Mouse (Mus musculus) right cerebral cortex, postnatal 36 days (tissue): ENCODE measurements around the gene Trmt1.
"Not testable (repeated sequence)": the region's sequence is repeated elsewhere in the genome, so short reads cannot be mapped to it uniquely, and the experiment has no call there.

Experiments
- DNase-seq, 2 experiments: peaks; one replicate each; pipeline ENCODE4 v3.0.0; 2022; ENCODE audit warnings: low spot score in 2 of 2, mixed read lengths in 1 of 2

Gene Trmt1

GRCm38 (mm10) chr8:84659936-84660818, 25.9 kb upstream of the Trmt1 start:
- no peak for DNase-seq

DNA sequence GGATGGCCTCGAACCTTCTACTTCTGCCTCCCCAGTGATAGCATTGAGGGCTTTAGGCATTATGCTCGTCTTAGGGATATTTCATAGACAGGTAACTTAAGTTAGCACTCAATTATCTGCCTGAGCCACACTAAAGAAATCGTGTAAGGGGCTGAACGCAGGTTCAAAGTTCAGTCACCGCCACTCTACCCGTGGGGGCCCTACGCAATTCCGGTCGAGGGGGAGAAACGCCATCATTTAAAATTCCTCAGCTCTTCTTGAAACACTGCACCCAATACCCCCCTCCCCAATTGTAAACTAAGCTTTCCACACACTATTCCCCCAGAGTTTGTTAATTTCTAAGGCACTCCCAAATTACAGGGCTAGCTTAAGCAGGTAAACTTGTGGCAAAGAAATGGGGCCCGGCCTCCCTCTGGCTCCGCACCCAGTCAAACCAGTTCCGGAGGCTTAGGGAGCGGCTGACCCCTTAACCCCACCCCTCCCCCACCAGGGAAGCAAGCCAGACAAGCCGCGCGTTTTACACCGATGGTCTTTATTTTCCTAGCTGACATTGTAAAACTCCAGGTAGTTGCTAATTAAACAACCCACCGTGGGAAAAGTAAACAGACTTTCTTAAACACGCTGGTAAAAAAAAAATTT, 25.2 kb upstream of the Trmt1 start:
- DNase-seq = no peak

GRCm38 (mm10) chr8:84661458-84661871, 24.6 kb upstream of the Trmt1 start:
- no peak for DNase-seq

DNA sequence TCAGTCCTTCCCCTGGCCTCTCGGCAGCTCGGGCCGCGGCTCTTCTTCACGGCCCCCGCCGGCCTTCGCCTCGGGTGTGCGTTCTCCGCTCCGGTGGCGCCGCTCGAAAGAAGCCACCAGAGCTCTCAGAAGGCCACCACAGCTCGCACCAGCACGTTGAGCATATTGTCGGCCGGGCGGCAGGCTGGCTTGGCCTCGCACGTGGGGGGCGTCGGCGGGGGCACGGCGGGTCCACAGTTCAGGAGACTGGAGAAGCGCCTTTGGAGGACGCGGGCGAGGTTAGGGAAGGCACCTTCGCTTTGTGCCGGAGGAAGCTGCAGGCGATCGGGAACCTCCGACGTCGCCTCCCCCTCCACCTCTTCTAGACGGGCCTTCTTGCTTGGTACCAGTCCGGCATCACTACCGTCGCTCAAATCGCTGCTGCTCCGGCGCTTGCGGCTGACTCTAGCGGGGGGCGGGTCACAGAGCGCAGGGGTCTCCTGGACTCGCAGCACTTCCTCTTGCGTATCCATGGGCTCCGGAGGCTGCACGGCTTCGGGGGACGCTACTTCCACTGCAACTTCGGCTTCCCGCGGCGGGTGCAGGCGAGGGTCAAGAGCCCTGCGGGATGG, 24.0 kb upstream of the Trmt1 start:
- no peak for DNase-seq

DNA sequence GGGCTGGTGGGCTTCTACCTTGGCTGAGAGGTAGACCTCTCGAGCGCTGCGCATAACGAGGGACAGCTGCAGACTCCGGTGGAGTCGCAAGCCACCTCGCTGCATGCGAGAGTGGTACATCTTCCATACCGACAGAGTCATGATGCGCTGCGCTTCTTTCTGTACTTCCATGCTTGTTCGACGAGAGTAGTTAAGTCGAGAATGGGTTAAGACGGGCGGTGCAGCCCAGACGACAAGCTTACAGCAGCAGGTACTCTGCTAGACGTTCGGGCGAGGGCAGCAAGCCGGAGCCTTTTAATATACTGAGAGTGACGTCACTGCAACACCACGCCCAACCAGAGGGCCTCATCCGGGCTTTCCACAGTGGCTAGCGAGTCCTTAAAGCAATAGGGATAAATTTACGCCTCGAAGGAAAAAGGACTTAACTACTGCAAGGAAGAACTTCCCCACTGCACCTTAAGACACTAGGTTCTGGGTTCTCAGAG, 23.5 kb upstream of the Trmt1 start, which contains the start of gene Ier2:
Gene Ier2, minus strand, starts transcription at position 272 of the 485 bp plus-strand sequence.
- DNase-seq = peak; percentile 89 to 93

GRCm38 (mm10) chr8:84663483-84664327, 22.4 kb upstream of the Trmt1 start:
- peak; percentile 96 for DNase-seq

GRCm38 (mm10) chr8:84664566-84665384, 21.3 kb upstream of the Trmt1 start:
- peak; percentile 71 to 79 for DNase-seq

DNA sequence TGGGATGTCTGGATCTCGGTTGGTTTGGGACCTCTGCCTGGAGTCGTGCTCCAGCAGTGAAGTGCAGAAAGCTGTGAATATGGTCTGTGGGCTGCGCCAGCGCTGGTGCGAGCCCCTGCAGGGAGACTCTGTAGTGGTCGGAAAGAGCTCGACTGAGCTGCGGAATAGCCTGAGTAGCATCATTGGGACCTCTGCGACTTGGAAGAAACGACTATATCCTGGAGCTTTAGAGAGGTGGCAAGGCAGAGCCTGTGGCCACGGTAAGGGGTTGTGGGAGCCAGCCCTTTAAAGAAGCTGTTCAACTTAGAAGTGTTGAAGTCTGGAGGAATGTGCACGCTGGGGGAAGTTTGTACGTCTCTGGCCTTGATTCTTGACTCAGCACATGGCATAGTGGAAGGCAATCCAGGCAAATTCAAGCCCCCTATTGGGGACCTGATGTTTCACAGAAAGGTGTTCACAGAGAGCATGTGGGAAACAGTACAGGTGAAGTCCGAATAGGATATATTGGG, 20.7 kb upstream of the Trmt1 start:
- DNase-seq = no peak

DNA sequence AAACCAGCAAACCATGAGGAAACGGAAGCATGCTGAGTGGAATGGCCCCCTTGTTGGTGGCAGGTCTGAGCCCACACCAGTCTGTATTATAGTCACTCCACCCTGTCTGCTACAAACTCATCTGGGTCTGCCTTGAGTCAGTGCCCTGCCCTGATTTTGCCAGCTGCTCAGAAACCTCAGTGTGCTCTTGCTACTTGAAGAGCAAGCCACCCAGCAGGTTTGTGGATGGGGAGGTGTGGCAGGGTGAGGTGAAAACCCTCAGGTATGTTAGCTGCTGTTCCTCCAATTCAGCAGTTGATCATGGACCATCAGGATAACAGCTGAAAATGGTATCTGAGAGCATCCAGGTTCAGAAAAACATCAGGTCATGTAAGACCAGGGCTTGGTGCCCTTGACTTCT, 18.0 kb upstream of the Trmt1 start:
- DNase-seq = no peak

DNA sequence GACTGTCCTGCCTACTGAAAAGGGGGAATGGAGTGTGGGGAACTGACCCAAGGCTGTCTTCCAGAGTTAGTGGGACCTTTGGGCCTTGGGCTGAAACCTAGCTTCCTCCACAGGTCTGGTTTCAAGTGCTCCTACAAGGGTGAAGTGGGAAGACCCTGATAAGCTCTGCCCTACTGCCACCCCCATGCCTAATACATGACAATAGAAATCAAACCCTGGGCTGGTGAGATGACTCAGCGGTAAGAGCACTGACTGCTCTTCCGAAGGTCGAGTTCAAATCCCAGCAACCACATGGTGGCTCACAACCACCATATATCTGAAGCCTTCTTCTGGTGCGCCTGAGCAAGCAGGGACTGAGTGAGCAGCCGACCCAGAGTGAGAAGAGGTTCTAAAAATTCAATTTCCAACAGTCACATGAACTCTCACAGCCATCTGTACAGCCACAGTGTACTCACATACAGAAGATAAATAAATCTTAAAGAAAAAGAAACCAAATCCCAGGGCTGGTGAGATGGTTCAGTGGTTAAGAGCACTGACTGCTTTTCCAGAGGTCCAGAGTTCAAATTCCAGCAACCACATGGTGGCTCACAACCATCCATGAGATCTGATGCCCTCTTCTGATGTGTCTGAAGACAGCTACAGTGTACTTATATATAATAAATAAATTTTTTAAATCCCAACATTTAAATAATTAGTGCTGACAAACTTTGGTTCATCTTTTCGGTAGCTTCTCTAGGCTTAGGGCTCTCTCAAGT, 17.2 kb upstream of the Trmt1 start:
- DNase-seq = no peak

- not testable (repeated sequence) for DNase-seq
These were observed 15.7 kb upstream of the Trmt1 start for GRCm38 (mm10) chr8:84670295-84671006.

- DNase-seq = no peak
These were observed 8.8 kb upstream of the Trmt1 start for GRCm38 (mm10) chr8:84677305-84677704.

DNA sequence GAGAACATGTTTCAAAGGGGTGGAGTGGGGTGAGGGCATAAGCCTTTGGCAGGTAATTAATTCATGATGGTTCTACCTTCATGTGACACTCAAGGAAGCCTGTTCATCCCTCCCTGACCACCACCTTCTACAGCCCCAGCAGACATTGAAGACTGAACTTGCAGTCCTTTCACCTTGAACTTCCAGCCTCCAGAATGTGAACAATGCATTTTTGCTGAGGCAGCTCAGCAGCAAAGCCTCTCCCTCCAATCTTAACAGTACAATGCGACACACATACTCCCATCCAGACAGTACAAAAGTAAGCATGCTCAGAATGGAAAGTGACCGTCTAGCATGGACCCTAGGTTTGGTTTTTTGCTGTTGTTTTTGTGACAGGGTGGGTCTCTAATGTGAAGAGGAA, 4.6 kb upstream of the Trmt1 start:
- no peak for DNase-seq

DNA sequence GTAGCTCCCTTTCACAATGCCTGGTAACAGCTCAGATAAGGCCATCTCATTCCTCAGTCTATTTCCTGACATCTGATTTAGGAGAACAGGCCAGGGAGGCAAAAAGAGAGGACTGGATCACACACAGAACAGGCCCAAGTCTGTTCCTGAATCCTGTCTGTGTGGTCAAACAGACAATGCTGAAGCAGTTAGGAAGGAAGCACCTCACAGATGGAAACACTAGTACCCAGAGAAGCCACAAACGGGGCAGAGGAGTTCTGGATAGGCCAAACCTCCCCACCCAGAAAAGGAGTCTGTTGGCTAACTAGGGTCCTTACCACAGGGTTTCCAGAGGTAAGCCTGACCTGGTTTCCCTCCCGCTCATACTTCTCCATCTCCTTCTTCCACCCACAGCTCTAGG, 3.9 kb upstream of the Trmt1 start:
- no peak for DNase-seq

DNA sequence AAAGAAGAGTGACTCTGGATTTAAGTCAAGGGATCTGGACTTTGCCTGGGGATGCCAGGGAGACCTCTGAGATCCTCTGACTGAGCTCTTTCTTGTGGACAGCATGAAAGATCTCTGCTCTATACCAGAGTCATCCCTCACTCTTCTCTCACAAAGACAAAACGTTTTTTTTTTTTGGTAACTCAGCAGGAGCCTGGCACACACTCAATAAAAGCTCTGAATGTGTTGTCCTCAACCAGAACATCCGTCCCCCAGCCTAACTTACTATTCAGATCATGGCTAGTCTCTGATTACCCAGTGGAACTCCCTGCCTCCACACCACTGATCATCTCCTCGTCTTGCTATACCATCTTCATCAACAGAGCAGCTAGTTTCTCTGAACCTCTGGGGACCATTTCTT, 1.6 kb upstream of the Trmt1 start:
- DNase-seq = no peak

- no peak for DNase-seq
These were observed 1.0 kb downstream of the Trmt1 start for GRCm38 (mm10) chr8:84687003-84687704.

GRCm38 (mm10) chr8:84687705-84688100, 1.6 kb downstream of the Trmt1 start, which contains the start of gene Nacc1:
Gene Nacc1 (minus strand): TSS chr8:84687862.
- peak; percentile 75 to 79 for DNase-seq
